Mouse (Mus musculus): ENCODE measurements around the gene Styxl1.
A peak's percentile ranks its signal among the peaks of the same experiment; 100 is the strongest.

The Styxl1 gene

DNA sequence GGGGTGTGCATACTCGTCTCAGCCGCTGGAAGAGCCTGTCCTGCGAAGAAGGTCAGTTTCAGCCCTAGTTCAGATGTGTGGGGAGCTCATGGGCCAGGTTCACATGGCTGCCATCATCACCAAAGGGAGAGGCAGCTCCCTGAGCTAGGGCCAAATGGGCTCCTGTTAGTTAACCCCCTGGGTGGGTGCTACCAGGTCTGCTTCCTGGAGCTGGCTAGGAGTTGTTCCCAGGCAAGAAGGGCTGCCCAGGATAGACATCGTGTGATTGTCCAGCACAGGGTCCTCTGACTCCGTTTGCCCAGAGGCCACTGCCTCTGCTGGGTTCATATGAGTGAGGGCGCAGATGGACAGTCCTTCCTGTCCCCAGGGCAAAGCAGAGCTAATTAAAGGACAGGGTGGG lies 52.2 kb downstream of the Styxl1 start:
- no peak for DNase-seq (ENCODE audit: low spot score)

DNA sequence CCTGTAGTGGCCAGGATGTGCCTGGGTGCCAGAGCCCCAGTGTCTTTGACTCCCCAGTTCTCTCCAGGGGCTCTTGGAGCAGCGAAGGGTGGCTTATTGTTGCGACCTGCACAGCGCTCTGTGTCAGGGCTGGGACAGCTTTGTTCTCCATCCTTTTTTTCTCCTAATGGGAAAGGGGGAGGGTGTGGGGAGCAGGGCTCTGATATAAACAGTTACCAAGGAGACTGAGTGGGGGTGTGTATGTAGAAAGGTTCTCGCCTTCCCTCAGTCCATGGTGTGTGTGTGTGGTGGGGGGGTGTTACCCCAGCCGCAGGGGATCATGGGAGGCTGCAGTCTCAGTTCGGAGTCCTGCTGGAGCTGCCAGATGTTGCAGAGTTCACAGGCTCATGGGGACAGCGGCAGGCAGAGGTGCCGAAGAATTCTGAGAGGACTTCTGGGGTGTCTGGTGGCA lies 52.8 kb downstream of the Styxl1 start:
- no peak for DNase-seq (ENCODE audit: low spot score)

GRCm38 (mm10) chr5:135724536-135725322 lies 53.5 kb downstream of the Styxl1 start:
- no peak for DNase-seq (ENCODE audit: low spot score)

- no peak for DNase-seq (ENCODE audit: low spot score)
Measured at GRCm38 (mm10) chr5:135723165-135723751, 54.9 kb downstream of the Styxl1 start.

- DNase-seq (ENCODE audit: low spot score): peak; percentile 82
Measured at GRCm38 (mm10) chr5:135722121-135722520, 56.1 kb downstream of the Styxl1 start.

DNA sequence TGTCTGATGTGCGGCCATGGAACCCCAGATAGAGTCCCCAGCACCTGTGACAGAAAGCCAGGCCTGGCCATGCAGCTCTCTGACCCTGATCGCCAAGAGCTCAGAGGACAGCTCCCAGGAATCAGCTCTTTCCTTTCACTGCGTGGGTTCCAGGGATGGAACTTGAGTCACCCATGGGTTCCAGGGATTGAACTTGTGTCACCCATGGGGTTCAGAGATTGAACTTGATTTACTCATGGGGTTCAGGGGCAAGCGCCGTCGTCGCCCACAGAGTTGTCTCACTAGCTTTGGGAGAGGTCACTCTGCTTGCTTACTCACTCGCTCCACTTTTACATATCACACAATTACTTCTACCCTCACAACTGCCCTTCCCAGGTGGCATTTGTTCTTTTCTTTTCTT lies 57.1 kb downstream of the Styxl1 start:
- no peak for DNase-seq (ENCODE audit: low spot score)

- no peak for DNase-seq (ENCODE audit: low spot score)
Measured at GRCm38 (mm10) chr5:135720121-135720520, 58.1 kb downstream of the Styxl1 start.

DNA sequence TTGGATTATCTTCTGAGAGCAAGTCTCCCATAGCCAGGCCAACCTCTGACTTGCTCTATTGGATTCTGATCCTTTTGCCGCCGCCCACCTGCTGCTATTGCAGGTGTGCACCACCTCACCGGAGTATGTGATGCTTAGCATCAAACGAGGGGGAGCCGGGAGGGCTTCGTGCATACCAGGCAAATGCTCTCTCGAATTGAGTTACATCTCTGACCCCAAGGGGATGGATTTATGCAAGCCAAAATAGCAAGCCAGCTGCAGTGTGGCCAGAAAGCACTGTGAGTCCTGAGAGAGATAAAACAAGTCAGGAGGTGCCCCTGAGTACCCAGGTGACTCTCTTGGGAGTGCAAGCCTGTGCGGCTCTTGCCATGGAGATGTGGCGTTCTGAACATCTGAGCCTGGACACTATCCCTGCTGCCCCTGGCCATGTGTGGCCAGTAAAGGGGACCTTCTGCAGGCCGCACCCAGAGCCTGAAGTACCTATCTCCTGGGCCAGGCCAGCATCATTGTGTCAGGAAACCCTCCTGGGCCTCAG lies 58.5 kb downstream of the Styxl1 start:
- no peak for DNase-seq (ENCODE audit: low spot score)

DNA sequence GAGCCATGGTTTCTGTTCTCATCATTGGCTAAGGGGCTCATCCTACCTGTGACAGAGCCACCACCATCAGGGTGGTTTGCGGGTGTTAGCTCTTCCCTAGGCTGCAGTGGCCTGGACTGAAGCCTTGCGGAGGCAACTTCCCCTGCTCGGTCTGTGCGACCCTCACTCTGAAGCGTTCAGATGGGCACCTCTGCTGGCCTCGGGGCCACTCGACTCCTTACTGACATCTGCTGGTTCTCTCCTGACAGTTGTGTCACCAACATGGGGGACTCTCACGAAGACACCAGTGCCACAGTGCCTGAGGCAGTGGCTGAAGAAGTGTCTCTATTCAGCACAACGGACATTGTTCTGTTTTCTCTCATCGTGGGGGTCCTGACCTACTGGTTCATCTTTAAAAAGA lies 62.6 kb downstream of the Styxl1 start:
- DNase-seq (ENCODE audit: low spot score): no peak

DNA sequence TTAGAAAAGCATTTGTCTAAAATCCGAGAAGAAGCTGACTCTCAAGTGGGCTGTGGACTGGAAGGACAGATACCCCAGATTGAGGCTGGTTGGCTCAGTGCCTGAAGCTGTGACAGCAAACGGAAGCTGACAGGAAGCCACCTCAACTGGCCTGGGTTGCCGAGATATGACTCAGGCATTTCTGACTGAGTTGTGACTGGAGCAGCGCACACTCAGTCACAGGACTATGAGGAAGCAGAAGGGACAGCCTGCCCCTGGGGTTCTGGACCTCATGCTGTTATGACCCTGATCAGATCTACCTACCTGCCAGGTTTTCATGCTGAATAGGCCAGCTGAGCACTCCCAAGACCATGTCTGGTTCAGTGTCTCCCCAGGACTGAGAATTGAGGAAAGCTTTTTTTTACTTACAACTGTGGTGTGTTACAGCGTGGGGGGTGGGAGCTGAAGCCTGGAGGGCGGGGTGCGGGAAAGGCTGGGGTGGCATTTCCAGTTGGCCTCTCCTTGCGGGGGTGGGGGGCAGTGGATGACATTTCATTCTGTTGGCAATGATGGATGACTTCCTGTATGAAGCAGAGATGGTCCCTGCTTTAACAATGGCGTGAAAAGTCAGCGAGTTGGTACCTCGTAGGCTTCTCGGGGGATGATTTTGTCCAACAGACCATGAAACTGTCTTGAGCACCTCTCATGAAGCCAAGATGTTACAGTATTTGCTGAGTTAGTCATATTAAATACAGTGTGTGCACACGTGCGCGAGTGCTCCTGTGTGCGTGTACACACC lies 64.6 kb downstream of the Styxl1 start:
- peak; percentile 75 for DNase-seq (ENCODE audit: low spot score)

GRCm38 (mm10) chr5:135712803-135713202 lies 65.4 kb downstream of the Styxl1 start:
- no peak for DNase-seq (ENCODE audit: low spot score)

DNA sequence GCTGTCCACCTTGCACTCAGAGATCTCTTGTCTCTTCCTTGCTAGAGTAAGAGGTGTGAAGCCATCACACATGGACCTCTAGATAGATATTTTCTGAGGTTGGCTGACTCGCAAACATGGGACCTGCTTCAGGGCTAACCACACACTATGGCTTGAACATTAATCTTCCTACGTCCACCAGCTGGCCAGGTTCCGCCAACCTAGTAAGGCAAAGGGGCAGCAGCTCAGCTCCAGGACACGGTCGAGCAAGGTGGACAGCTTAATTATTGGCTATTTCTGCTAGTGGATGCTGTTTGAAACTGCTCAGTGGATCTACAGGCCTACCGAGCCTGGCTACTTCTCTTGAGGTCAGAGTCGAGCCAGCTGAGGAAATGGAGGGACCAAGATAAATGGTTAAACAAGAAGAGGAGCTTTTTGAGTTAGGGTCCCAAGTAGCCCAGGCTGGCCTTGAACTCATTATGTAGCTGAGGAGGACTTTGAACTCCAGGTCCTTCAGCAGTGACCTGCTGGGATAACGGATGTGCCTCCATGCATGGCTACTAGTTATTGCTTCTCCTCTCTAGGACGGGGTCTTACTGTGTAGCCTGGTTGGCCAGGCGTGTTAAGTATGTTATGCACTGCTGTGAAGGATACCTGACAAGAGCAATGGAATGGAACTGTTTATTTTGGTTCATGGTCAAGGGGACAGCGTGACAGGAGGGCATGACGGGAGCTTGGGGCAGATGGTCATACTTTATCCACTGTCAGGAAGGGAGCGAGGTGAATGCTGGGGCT lies 66.4 kb downstream of the Styxl1 start:
- DNase-seq (ENCODE audit: low spot score): no peak

DNA sequence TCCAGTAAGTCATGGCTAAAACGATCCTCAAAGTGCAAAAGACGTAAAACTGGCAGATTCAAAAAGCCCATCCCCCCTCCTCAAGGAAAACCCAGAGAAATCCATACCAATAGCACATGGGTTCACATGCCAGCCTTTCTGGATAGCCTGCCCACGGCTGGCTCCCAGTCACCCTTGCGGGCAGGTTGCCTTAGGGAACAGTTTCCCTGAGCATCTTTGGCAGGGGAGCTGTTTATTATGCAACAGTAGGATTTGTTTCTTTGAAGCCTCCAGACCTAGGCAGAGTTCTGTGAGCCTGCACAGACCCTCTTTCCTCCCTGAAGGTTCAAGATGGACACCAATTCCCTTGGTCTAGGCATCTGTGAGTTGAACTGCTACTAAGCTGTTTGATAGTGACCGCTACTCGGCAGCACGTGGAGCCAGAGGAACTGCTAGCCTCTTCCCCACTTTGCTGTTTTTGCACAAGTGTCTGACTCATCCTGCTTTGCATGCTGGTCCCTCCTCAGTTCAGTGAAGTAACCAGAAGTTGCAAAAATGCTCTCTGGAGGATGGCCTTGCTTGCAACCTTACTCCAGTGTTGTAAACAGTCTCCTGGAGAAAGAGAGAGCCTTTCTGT lies 67.5 kb downstream of the Styxl1 start:
- peak; percentile 52 for DNase-seq (ENCODE audit: low spot score)

- no peak for DNase-seq (ENCODE audit: low spot score)
Measured at GRCm38 (mm10) chr5:135709716-135710115, 68.5 kb downstream of the Styxl1 start.

DNA sequence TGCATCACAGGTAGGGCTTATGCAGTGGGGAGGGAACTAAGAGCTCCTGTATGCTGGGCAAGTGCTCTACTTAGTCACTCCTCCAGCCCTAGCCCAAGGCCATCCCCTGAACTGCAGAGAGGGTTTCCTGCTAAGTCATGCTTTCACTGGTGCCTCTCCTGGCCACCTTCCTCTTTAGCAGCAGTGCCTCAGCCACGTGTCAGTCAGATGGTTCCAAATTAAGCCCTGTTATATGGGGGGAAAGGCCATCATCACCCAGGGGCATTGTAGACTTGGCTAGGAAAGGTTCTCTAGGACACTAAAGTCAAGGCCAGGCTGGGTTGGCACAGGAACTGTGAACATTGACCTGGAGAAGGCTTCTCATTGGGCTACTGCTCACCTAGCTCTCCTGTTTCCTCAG lies 70.3 kb downstream of the Styxl1 start:
- DNase-seq (ENCODE audit: low spot score): no peak

DNA sequence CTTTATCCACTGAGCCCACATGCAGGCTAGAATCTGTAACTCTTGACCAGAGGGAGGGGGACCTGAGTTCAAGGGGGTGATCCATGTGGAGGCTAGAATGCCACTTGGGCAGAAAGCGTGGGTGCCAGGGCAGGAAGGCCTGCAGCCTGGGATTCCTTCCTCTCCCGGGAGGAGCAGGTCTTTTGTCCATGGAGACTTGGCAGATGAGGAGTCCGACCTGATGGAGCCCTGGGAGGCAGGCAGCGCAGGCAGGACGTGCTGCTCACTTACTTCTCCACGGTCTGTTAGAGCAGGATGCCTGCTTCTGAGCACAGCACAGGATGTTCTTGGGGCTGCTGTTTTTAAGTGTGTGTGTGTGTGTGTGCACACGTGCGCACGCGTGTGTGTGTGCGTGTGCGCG lies 71.1 kb downstream of the Styxl1 start:
- no peak for DNase-seq (ENCODE audit: low spot score)

DNA sequence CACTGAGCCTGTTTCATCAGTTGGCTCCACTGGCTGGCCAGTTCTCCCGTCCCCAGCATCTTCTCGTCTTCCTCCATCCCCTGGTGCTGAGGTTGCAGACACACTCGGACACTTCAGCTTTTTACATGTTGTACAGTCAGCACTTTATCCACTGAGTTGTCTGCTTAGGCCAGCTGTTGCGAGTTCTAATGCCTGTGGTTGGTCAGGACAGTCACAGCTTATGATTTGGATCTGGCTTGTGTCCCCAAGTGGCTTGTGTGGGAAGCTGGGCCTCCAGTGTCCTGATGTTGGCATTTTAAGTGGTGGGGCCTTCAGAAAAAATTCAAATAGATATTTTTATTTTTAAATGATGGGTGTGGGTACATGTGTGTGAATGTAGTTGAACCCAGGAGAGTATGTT lies 72.8 kb downstream of the Styxl1 start:
- no peak for DNase-seq (ENCODE audit: low spot score)

- DNase-seq (ENCODE audit: low spot score): no peak
Measured at GRCm38 (mm10) chr5:135703431-135703830, 74.8 kb downstream of the Styxl1 start.

DNA sequence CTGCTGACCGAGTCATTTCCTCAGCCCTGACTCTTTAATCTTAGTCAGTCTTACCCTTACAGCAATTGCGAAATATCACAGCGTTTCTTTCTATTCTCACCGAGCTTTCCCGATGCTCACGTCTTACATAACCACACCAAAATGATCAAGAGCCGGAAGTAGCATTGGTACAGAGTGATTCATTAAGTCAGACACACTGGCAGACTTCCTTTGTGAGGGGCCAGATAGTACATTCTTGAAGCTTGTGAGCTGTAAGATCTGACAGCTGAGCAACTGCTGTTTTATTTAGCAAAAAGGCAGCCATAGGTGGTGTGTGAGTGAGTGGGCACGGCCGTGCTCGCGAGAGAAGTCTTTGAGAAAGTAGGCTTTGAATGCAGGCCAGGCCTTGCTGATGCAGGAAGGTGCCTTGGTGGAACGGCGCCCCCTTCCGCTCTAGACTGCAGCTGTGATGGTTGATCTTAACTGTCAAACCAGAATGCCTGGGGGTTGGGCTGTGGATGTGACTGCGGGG lies 75.4 kb downstream of the Styxl1 start:
- no peak for DNase-seq (ENCODE audit: low spot score)

DNA sequence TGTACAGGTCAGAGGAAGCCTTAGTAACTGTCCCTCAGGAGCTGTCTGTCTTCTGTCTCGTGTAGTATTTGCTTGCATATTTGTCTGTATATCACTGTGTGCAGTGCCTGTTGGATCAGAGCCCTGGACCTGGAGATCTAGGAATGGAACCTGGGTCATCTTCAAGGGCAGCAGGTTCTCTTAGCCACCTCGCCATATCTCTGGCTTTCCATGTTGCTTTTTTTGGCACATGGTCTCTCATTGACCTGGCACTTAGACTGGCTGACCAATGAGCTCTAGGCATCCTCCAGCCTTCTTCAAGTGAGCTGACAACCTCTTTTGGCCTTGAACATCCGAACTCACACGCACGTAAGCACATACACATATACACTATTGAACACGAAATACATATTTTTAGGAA lies 76.0 kb downstream of the Styxl1 start:
- no peak for DNase-seq (ENCODE audit: low spot score)

- DNase-seq (ENCODE audit: low spot score): no peak
Measured at GRCm38 (mm10) chr5:135701601-135702000, 76.6 kb downstream of the Styxl1 start.
